9 mouse cellular contexts compared by ENCODE assay signal in genomic region chr16:24891453-24891852, GRCm38 (mm10).
A peak's percentile ranks its signal among the peaks of the same experiment; 100 is the strongest.
DNase-seq lines count a peak whose midpoint lies in the region; ATAC-seq and TF ChIP-seq lines count a peak whose summit lies in the region.
"Had no signal": no experiment of that assay in that cellular context is flagged by ENCODE, and none has a peak within 500 bp of the region (broad histone marks: within the 10 kb centered on the region; RNA-seq: fewer than 3 reads in every experiment).

No protein-coding gene starts in this region.

- no peaks in the 10 kb centered on the region; the same call in 1 of the 2 replicates for H3K36me3 ChIP-seq in heart, embryonic 11.5 days (ENCODE audit: control insufficient read depth, insufficient read depth, low read length)
- no peaks in the 10 kb centered on the region for H3K36me3 ChIP-seq in ES-E14 (ENCODE audit: control insufficient read depth, insufficient read depth, low read length, poor library complexity, severe bottlenecking)
- H3K36me3 ChIP-seq in lung, embryonic 14.5 days (ENCODE audit: insufficient read depth): no peaks in the 10 kb centered on the region
- no peaks in the 10 kb centered on the region for H3K36me3 ChIP-seq in neural tube, embryonic 15.5 days

- H3K4me2 ChIP-seq in heart, embryonic 11.5 days: no peak overlapping the region
- no peak overlapping the region for H3K4me2 ChIP-seq in lung, embryonic 14.5 days
- H3K4me2 ChIP-seq in neural tube, embryonic 15.5 days: no peak overlapping the region

- H3K27me3 ChIP-seq in heart, embryonic 11.5 days (ENCODE audit: control insufficient read depth, insufficient read depth, low read length): no peaks in the 10 kb centered on the region
- H3K27me3 ChIP-seq in lung, embryonic 14.5 days (ENCODE audit: insufficient read depth, low read length): no peaks in the 10 kb centered on the region
- no peaks in the 10 kb centered on the region for H3K27me3 ChIP-seq in neural tube, embryonic 15.5 days (replicated peaks)
- H3K27me3 ChIP-seq: megakaryocyte, embryonic 14.5 days had no signal

- in situ Hi-C loops in ES-E14 (cut with MboI; ENCODE audit: low sequenced_read_pairs in 2 of 2, unreplicated experiment in 2 of 2): no loop called here

- H3K27ac ChIP-seq in heart, embryonic 11.5 days (ENCODE audit: low read depth, low read length): no peak overlapping the region
- no peak overlapping the region for H3K27ac ChIP-seq in ES-E14 (ENCODE audit: insufficient read depth, low read depth, low read length, poor library complexity, severe bottlenecking)
- peak overlapping the region; percentile 12; the same call in 1 of the 2 replicates for H3K27ac ChIP-seq in lung, embryonic 14.5 days (ENCODE audit: low read depth)
- no peak overlapping the region for H3K27ac ChIP-seq in neural tube, embryonic 15.5 days (replicated peaks)

- no peak for TF ChIP-seq CTCF in lung, embryonic 14.5 days (IDR thresholded peaks at IDR 0.05; ENCODE audit: low read depth)

- 39% methylated on average over 6 of the region's 6 CpGs for WGBS in heart, embryonic 11.5 days (ENCODE audit: insufficient replicate concordance)
- WGBS in lung, embryonic 14.5 days: 31% methylated on average over 6 of the region's 6 CpGs
- 31% methylated on average over 6 of the region's 6 CpGs for WGBS in neural tube, embryonic 15.5 days

- no peak overlapping the region for H3K4me3 ChIP-seq in heart, embryonic 11.5 days (ENCODE audit: low read depth, low read length)
- no peak overlapping the region for H3K4me3 ChIP-seq in ES-E14 (ENCODE audit: insufficient read depth in 1 of 2, low read depth in 1 of 2, low read length in 2 of 2, poor library complexity in 1 of 2, severe bottlenecking in 1 of 2)
- no peak overlapping the region for H3K4me3 ChIP-seq in lung, embryonic 14.5 days (ENCODE audit: low read depth, low read length)
- H3K4me3 ChIP-seq in neural tube, embryonic 15.5 days (replicated peaks): no peak overlapping the region
- H3K4me3 ChIP-seq: megakaryocyte, embryonic 14.5 days had no signal

- peak; percentile 98 for DNase-seq in heart, adult 11 months
- no peak for DNase-seq in ES-E14 (ENCODE audit: low read depth, low spot score)
- peak; percentile 54 for DNase-seq in gonadal fat pad, adult 2 months (ENCODE audit: low read depth)
- DNase-seq in lung, embryonic 14.5 days: peak; percentile 77
- DNase-seq in frontal cortex, postnatal 14 days (ENCODE audit: low spot score in 2 of 2): no peak
- no peak for DNase-seq in layer of hippocampus, adult 8-10 months (ENCODE audit: low spot score in 2 of 2)

- H3K4me1 ChIP-seq in heart, embryonic 11.5 days (ENCODE audit: control insufficient read depth, insufficient read depth, low read length): peaks cover 15% of the 10 kb centered on the region
- H3K4me1 ChIP-seq in ES-E14 (ENCODE audit: control insufficient read depth in 2 of 2, insufficient read depth in 2 of 2, low read length in 2 of 2, poor library complexity in 1 of 2): no peaks in the 10 kb centered on the region
- H3K4me1 ChIP-seq in lung, embryonic 14.5 days (ENCODE audit: insufficient read depth): peaks cover 7% of the 10 kb centered on the region; the same call in 1 of the 2 replicates
- no peaks in the 10 kb centered on the region for H3K4me1 ChIP-seq in neural tube, embryonic 15.5 days

- H3K9me3 ChIP-seq in heart, embryonic 11.5 days (replicated peaks; ENCODE audit: control insufficient read depth, low read length): no peaks in the 10 kb centered on the region
- no peaks in the 10 kb centered on the region for H3K9me3 ChIP-seq in ES-E14 (ENCODE audit: control insufficient read depth, insufficient read depth, low read depth, low read length)
- no peaks in the 10 kb centered on the region for H3K9me3 ChIP-seq in lung, embryonic 14.5 days (ENCODE audit: low read depth, low read length)
- H3K9me3 ChIP-seq in neural tube, embryonic 15.5 days (replicated peaks): no peaks in the 10 kb centered on the region
- H3K9me3 ChIP-seq: megakaryocyte, embryonic 14.5 days had no signal

- ATAC-seq in heart, embryonic 11.5 days (replicated peaks; ENCODE audit: insufficient number of reproducible peaks, low FRiP score, low TSS enrichment): no peak
- peak; percentile 44; the same call in 1 of the 2 replicates for ATAC-seq in lung, embryonic 14.5 days (ENCODE audit: insufficient read depth)
- no peak for ATAC-seq in neural tube, embryonic 15.5 days (ENCODE audit: low FRiP score)

- no peak overlapping the region for H3K9ac ChIP-seq in heart, embryonic 11.5 days (ENCODE audit: low read depth, low read length)
- H3K9ac ChIP-seq in ES-E14 (ENCODE audit: insufficient read depth, low read depth, low read length, poor library complexity, severe bottlenecking): no peak overlapping the region
- H3K9ac ChIP-seq in lung, embryonic 14.5 days: no peak overlapping the region
- no peak overlapping the region for H3K9ac ChIP-seq in neural tube, embryonic 15.5 days (replicated peaks)

TF ChIP-seq in ES-E14, 5 proteins besides CTCF, POLR2A, EP300 and RAD21:
- no peak for TF ChIP-seq HCFC1 (IDR thresholded peaks at IDR 0.05; ENCODE audit: borderline replicate concordance, insufficient read depth, low read length)
- TF ChIP-seq MAFK (IDR thresholded peaks at IDR 0.05; ENCODE audit: insufficient read depth, low read depth, low read length): peak; percentile 74

Comparison
In these comparisons a context has a peak if more than half of its experiments do, and no peak if none do; other contexts are left out.
1. DNase-seq: peak in heart, adult 11 months (single experiment), gonadal fat pad, adult 2 months (single experiment) and lung, embryonic 14.5 days (single experiment); none in ES-E14 (single experiment), frontal cortex, postnatal 14 days (0 of 2) and layer of hippocampus, adult 8-10 months (0 of 2).